Mouse (Mus musculus) adrenal gland, postnatal 14 days (tissue): Measurements from ENCODE around the gene Ager. TPM values are rescaled to one million over a fixed set of nuclear protein-coding genes. Genes with fewer than 3 reads are reported as not detected.

Experiments
- total RNA-seq: library from RNA; stranded (reverse); gene quantifications from 2 replicates; pipeline ENCODE4 v1.2.3, GENCODE M21; 2021

Gene Ager
- total RNA-seq, 1 experiment from 2014 or later, result 1.7 TPM

Other genes with a start within 250 kb of the Ager start
- 0.26 and 0.64 TPM in 2 replicates for gene Btnl2, start 243.0 kb upstream of the Ager start, total RNA-seq
- 0.23 TPM in 1 of 2 replicates, not detected in the other for gene Btnl1, start 220.7 kb upstream of the Ager start, total RNA-seq
- gene BC051142, start 199.0 kb upstream of the Ager start, total RNA-seq, result 1.2 and 2.4 TPM in 2 replicates
- gene Btnl4, start 120.5 kb upstream of the Ager start, total RNA-seq, result not detected in 2 replicates
- gene Btnl6, start 80.5 kb upstream of the Ager start, total RNA-seq, result not detected in 2 replicates
- 34.1 and 39.3 TPM in 2 replicates for gene Notch4, start 33.6 kb upstream of the Ager start, total RNA-seq
- gene Gpsm3, start 8.1 kb upstream of the Ager start, total RNA-seq, result 6.3 and 16.3 TPM in 2 replicates
- 37.2 and 42.2 TPM in 2 replicates for gene Pbx2, start 6.6 kb upstream of the Ager start, total RNA-seq
- 72.5 and 76.9 TPM in 2 replicates for gene Rnf5, start 5.8 kb downstream of the Ager start, total RNA-seq
- 101 and 103 TPM in 2 replicates for gene Agpat1, start 6.4 kb downstream of the Ager start, total RNA-seq
- 4.3 and 4.7 TPM in 2 replicates for gene Egfl8, start 18.1 kb downstream of the Ager start, total RNA-seq
- 49.7 and 50.0 TPM in 2 replicates for gene Ppt2, start 30.6 kb downstream of the Ager start, total RNA-seq
- 8.7 and 12.4 TPM in 2 replicates for gene Prrt1, start 31.7 kb downstream of the Ager start, total RNA-seq
- 11.5 and 12.5 TPM in 2 replicates for gene Fkbpl, start 46.9 kb downstream of the Ager start, total RNA-seq
- gene Atf6b, start 49.3 kb downstream of the Ager start, total RNA-seq, result 43.5 and 52.1 TPM in 2 replicates
- gene Tnxb, start 72.7 kb downstream of the Ager start, total RNA-seq, result 39.8 and 41.0 TPM in 2 replicates
- 110 and 152 TPM in 2 replicates for gene C4b, start 146.0 kb downstream of the Ager start, total RNA-seq
- gene Cyp21a1, start 206.7 kb downstream of the Ager start, total RNA-seq, result 3,653 and 3,825 TPM in 2 replicates
- gene Stk19, start 239.1 kb downstream of the Ager start, total RNA-seq, result 38.0 and 38.6 TPM in 2 replicates
- gene Dxo, start 239.2 kb downstream of the Ager start, total RNA-seq, result 65.0 and 65.5 TPM in 2 replicates